ENCODE assay signal across 24 mouse cellular contexts in genomic region chr15:8675616-8676015, GRCm38 (mm10). TPM values are rescaled to one million over a fixed set of nuclear protein-coding genes. Genes with fewer than 3 reads are reported as not detected.
DNase-seq lines count a peak whose midpoint lies in the region; ATAC-seq and TF ChIP-seq lines count a peak whose summit lies in the region.
"Had no signal": no experiment of that assay in that cellular context is flagged by ENCODE, and none has a peak within 500 bp of the region (broad histone marks: within the 10 kb centered on the region; RNA-seq: fewer than 3 reads in every experiment).

No protein-coding gene starts in this region.

- no peaks in the 10 kb centered on the region for H3K27me3 ChIP-seq in heart, embryonic 10.5 days (ENCODE audit: insufficient read depth, poor library complexity, severe bottlenecking)
- no peaks in the 10 kb centered on the region for H3K27me3 ChIP-seq in heart, adult 2 months (ENCODE audit: control insufficient read depth, insufficient read depth, low read length)
- H3K27me3 ChIP-seq in CH12.LX (replicated peaks) = no peaks in the 10 kb centered on the region
- H3K27me3 ChIP-seq: Patski had no signal

- peaks cover 23% of the 10 kb centered on the region for H3K4me1 ChIP-seq in heart, embryonic 10.5 days
- no peaks in the 10 kb centered on the region for H3K4me1 ChIP-seq in heart, adult 2 months (ENCODE audit: control insufficient read depth, insufficient read depth, low read length)
- peaks cover 13 to 54% of the 10 kb centered on the region in 2 experiments for H3K4me1 ChIP-seq in CH12.LX (ENCODE audit: control insufficient read depth in 1 of 2, insufficient read depth in 2 of 2)

- peak overlapping the region; percentile 56 for H3K27ac ChIP-seq in heart, embryonic 10.5 days
- H3K27ac ChIP-seq in heart, adult 2 months = no peak overlapping the region
- 0 out of 2 replicates have a peak overlapping the region, but pooled peaks have one; percentile 46 for H3K27ac ChIP-seq in CH12.LX (ENCODE audit: insufficient read depth, low read depth)

- peak overlapping the region; percentile 94 for H3K4me2 ChIP-seq in CH12.LX (ENCODE audit: insufficient read depth, low read depth, poor library complexity, severe bottlenecking)

- TF ChIP-seq CTCF in heart, adult 2 months (IDR thresholded peaks at IDR 0.05) = no peak
- TF ChIP-seq CTCF in CH12.LX (conservative IDR thresholded peaks at IDR 0.05 in 1 of 2, IDR thresholded peaks at IDR 0.05 in 1 of 2; ENCODE audit: low read depth in 2 of 2, low read length in 2 of 2) = no peak

- intact Hi-C loops in heart, adult 2 months (cut with DNase I) = no loop called here

- no peaks in the 10 kb centered on the region for H3K9me3 ChIP-seq in heart, embryonic 10.5 days
- H3K9me3 ChIP-seq in CH12.LX (replicated peaks; ENCODE audit: low read length) = no peaks in the 10 kb centered on the region
- H3K9me3 ChIP-seq: G1E had no signal

- ATAC-seq in megakaryocyte progenitor cell, adult 5-6 weeks (replicated peaks; ENCODE audit: poor library complexity) = no peak
- ATAC-seq: activated CD4-positive, CD25-positive, alpha-beta regulatory T cell, adult 4 months; CD4-positive, CD25-positive, alpha-beta regulatory T cell, adult 4 months had no signal

- TF ChIP-seq RAD21 in CH12.LX (IDR thresholded peaks at IDR 0.05; ENCODE audit: low read depth, low read length) = no peak

- H3K36me3 ChIP-seq in heart, embryonic 10.5 days = no peaks in the 10 kb centered on the region
- no peaks in the 10 kb centered on the region for H3K36me3 ChIP-seq in heart, adult 2 months (ENCODE audit: control insufficient read depth, insufficient read depth, low read length)
- H3K36me3 ChIP-seq in CH12.LX (replicated peaks in 1 of 2; ENCODE audit: control insufficient read depth in 1 of 2, insufficient read depth in 1 of 2, low read length in 1 of 2) = peaks cover 0 to 5% of the 10 kb centered on the region in 2 experiments
- H3K36me3 ChIP-seq: G1E had no signal

- H3K9ac ChIP-seq in heart, adult 2 months (ENCODE audit: low read depth, low read length) = no peak overlapping the region
- H3K9ac ChIP-seq in CH12.LX (ENCODE audit: insufficient read depth, low read depth) = peak overlapping the region; percentile 48; the same call in 1 of the 2 replicates

- no peaks in the 10 kb centered on the region for H3K79me2 ChIP-seq in heart, adult 2 months (replicated peaks; ENCODE audit: control insufficient read depth, insufficient read depth, low read length)
- 0 out of 2 replicates have a peak, but pooled peaks cover 3% of the 10 kb centered on the region for H3K79me2 ChIP-seq in CH12.LX (replicated peaks; ENCODE audit: control insufficient read depth, extremely low read depth, insufficient read depth, poor library complexity, severe bottlenecking)

- H3K4me3 ChIP-seq in heart, embryonic 10.5 days = no peak overlapping the region
- H3K4me3 ChIP-seq in heart, adult 2 months = no peak overlapping the region
- H3K4me3 ChIP-seq in CH12.LX (replicated peaks in 1 of 3; ENCODE audit: low read depth in 2 of 3, low read length in 2 of 3, poor library complexity in 1 of 3) = peak overlapping the region; percentile 13 to 54 (median 54)

- dilution Hi-C loops in CH12.LX (cut with MboI; ENCODE audit: extremely low pct_ligation_motif_present, extremely low pct_unique_long_range_greater_than_20kb, low sequenced_read_pairs) = no loop called here

- in situ Hi-C loops in CH12.LX (cut with MboI; ENCODE audit: low pct_ligation_motif_present, low pct_unique_long_range_greater_than_20kb, low sequenced_read_pairs) = no loop called here

- peak; percentile 29 for DNase-seq in heart, adult 11 months
- DNase-seq in heart, adult 9 months (ENCODE audit: low spot score in 2 of 2) = no peak
- no peak for DNase-seq in heart, embryonic 10.5 days (ENCODE audit: low spot score)
- DNase-seq in heart, adult 2 months = no peak
- DNase-seq in A20 (ENCODE audit: low read depth, low spot score) (peak; percentile 70), CH12.LX (ENCODE audit: extremely low read depth) (peak; percentile 49)
- no peak for DNase-seq in layer of hippocampus, postnatal 36 days
- DNase-seq: adrenal gland, adult 2 months; adrenal gland, adult 8-10 months; adrenal gland, postnatal 10 days; adrenal gland, postnatal 14 days; adrenal gland, postnatal 25 days; adrenal gland, postnatal 36 days; B cell, adult 2 months; cerebellum, adult 11 months; cerebellum, adult 11-12 months; cerebellum, adult 18-20 months; cerebellum, adult 2 months had no signal

- WGBS in heart, embryonic 10.5 days = 83% methylated on average over 4 of the region's 4 CpGs
- WGBS in heart, adult 2 months = 96% methylated on average over 4 of the region's 4 CpGs

- no peak for TF ChIP-seq POLR2A in heart, adult 2 months (IDR thresholded peaks at IDR 0.05; ENCODE audit: insufficient read depth, low read depth, low read length)
- TF ChIP-seq POLR2A in CH12.LX (IDR thresholded peaks at IDR 0.05; ENCODE audit: low read depth, low read length) = no peak; the same call in 1 of the 2 replicates

- no peak for TF ChIP-seq EP300 in heart, adult 2 months (IDR thresholded peaks at IDR 0.05; ENCODE audit: insufficient read depth, low read depth, low read length)
- TF ChIP-seq EP300 in CH12.LX (IDR thresholded peaks at IDR 0.05; ENCODE audit: low read length) = no peak

TF ChIP-seq in CH12.LX, 34 proteins besides CTCF, POLR2A, EP300 and RAD21:
- TF ChIP-seq CHD1 (IDR thresholded peaks at IDR 0.05; ENCODE audit: low read depth, low read length) (0 out of 2 replicates have a peak, but pooled peaks have one; percentile 9), CHD2 (IDR thresholded peaks at IDR 0.05; ENCODE audit: low read length) (0 out of 2 replicates have a peak, but pooled peaks have one; percentile 21), MYC (IDR thresholded peaks at IDR 0.05; ENCODE audit: low read depth, low read length) (peak; percentile 67; the same call in 1 of the 2 replicates), UBTF (IDR thresholded peaks at IDR 0.05; ENCODE audit: low read depth, low read length) (no peak), TBP (conservative IDR thresholded peaks at IDR 0.05; ENCODE audit: low read depth, low read length) (no peak)

RNA-seq across cellular contexts. Expression of gene Slc1a3, which starts 34.9 kb away (rescaled TPM):
- 26.2 and 33.4 TPM in 2 replicates for polyA plus RNA-seq in heart, embryonic 10.5 days (2016; fragmentation: Nextera tagmentation; extraction: Ambion mirVana)
- 1 to 10 TPM; 1.6 to 1.9 TPM for total RNA-seq in heart, adult 2 months (2021)
- 2.5 and 5.3 TPM in 2 replicates for polyA plus RNA-seq in heart, adult 2 months (2012; rRNA removed)
- total RNA-seq in CH12.LX (2012; rRNA removed) (9.9 and 12.6 TPM in 2 replicates), CH12.LX (2014; rRNA removed) (6.5 and 8.2 TPM in 2 replicates)
- polyA plus RNA-seq in CH12.LX (2012; ENCODE audit: insufficient read length, low read depth) = 3.7 and 4.5 TPM in 2 replicates
- total RNA-seq in megakaryocyte progenitor cell, adult 5-6 weeks (2015) = 0.67 TPM in 1 of 2 replicates, not detected in the other
- total RNA-seq in megakaryocyte progenitor cell, adult 5-6 weeks (2017) = 0.08 TPM in 1 of 2 replicates, not detected in the other
- total RNA-seq in layer of hippocampus, postnatal 36 days (2021) = 100 to 1,000 TPM; 377 to 416 TPM
- total RNA-seq: MEL had no signal
- polyA plus RNA-seq: G1E had no signal

Comparison
In these comparisons a context has a peak if more than half of its experiments do, and no peak if none do; other contexts are left out.
1. DNase-seq: peak in heart, adult 11 months (single experiment), A20 (single experiment) and CH12.LX (single experiment); none in heart, adult 9 months (0 of 2), heart, embryonic 10.5 days (single experiment), heart, adult 2 months (0 of 2) and layer of hippocampus, postnatal 36 days (0 of 2).
2. H3K4me3 ChIP-seq: peak in CH12.LX (3 of 3); none in heart, embryonic 10.5 days (single experiment) and heart, adult 2 months (single experiment).
3. RNA of gene Slc1a3, which starts 34.9 kb away (total RNA-seq): 377 to 416 TPM in layer of hippocampus, postnatal 36 days; 6.5 to 12.6 TPM in CH12.LX, 1.6 to 1.9 TPM in heart, adult 2 months and 0.08 to 0.67 TPM in megakaryocyte progenitor cell, adult 5-6 weeks; every median in the first group is over 10 times any median in the second.